Mouse (Mus musculus) gastrocnemius, postnatal 4 days (tissue): Measurements from ENCODE around the gene Etl4. TPM values are rescaled to one million over a fixed set of nuclear protein-coding genes. Genes with fewer than 3 reads are reported as not detected.
"Not testable (repeated sequence)": the region's sequence is repeated elsewhere in the genome, so short reads cannot be mapped to it uniquely, and the experiment has no call there.

Experiments used
- DNase-seq, 2 experiments: peaks; one replicate each; pipeline ENCODE4 v3.0.0; 2021 to 2022; ENCODE audit warnings: low spot score in 2 of 2, mixed read lengths in 2 of 2
- total RNA-seq, 2 experiments: library from RNA; stranded (reverse); gene quantifications; 2 replicates each; pipeline ENCODE4 v1.2.3; 2021

The Etl4 gene
- total RNA-seq, 2 experiments from 2014 or later, result 32.9 to 38.3 TPM

- DNase-seq, result no peak
Observed at GRCm38 (mm10) chr2:20639721-20640120, 730.1 kb downstream of the Etl4 start.

GRCm38 (mm10) chr2:20642818-20643217 lies 733.2 kb downstream of the Etl4 start:
- peak in 1 of 2 experiments; percentile 56 for DNase-seq

- no peak for DNase-seq
Observed at GRCm38 (mm10) chr2:20649817-20650216, 740.2 kb downstream of the Etl4 start.

GRCm38 (mm10) chr2:20653116-20653515 lies 743.5 kb downstream of the Etl4 start:
- no peak for DNase-seq

- DNase-seq, result no peak
Observed at GRCm38 (mm10) chr2:20654058-20654457, 744.5 kb downstream of the Etl4 start.

- no peak for DNase-seq
Observed at GRCm38 (mm10) chr2:20654598-20655340, 745.2 kb downstream of the Etl4 start.

GRCm38 (mm10) chr2:20655341-20655612 lies 745.7 kb downstream of the Etl4 start:
- DNase-seq, result no peak

GRCm38 (mm10) chr2:20657856-20658255 lies 748.3 kb downstream of the Etl4 start:
- DNase-seq, result no peak

- no peak for DNase-seq
Observed at GRCm38 (mm10) chr2:20661841-20662240, 752.3 kb downstream of the Etl4 start.

GRCm38 (mm10) chr2:20662696-20663095 lies 753.1 kb downstream of the Etl4 start:
- DNase-seq, result no peak

- DNase-seq, result no peak
Observed at GRCm38 (mm10) chr2:20665309-20665971, 755.9 kb downstream of the Etl4 start.

- DNase-seq, result peak in 1 of 2 experiments; percentile 45
Observed at GRCm38 (mm10) chr2:20666051-20666478, 756.5 kb downstream of the Etl4 start.

GRCm38 (mm10) chr2:20667876-20668275 lies 758.3 kb downstream of the Etl4 start:
- no peak for DNase-seq

GRCm38 (mm10) chr2:20668276-20669030 lies 758.9 kb downstream of the Etl4 start:
- DNase-seq, result not testable (repeated sequence)

GRCm38 (mm10) chr2:20669367-20669766 lies 759.8 kb downstream of the Etl4 start:
- no peak for DNase-seq

GRCm38 (mm10) chr2:20671546-20672255 lies 762.1 kb downstream of the Etl4 start:
- DNase-seq, result no peak

GRCm38 (mm10) chr2:20672281-20672680 lies 762.7 kb downstream of the Etl4 start:
- DNase-seq, result no peak

GRCm38 (mm10) chr2:20672803-20673603 lies 763.4 kb downstream of the Etl4 start:
- peak in 1 of 2 experiments; percentile 44 for DNase-seq

GRCm38 (mm10) chr2:20676379-20676778 lies 766.8 kb downstream of the Etl4 start:
- no peak for DNase-seq

- DNase-seq, result no peak
Observed at GRCm38 (mm10) chr2:20678793-20679192, 769.2 kb downstream of the Etl4 start.

GRCm38 (mm10) chr2:20682203-20682602 lies 772.6 kb downstream of the Etl4 start:
- not testable (repeated sequence) for DNase-seq
